Mouse (Mus musculus) heart, adult 2 months (tissue): ENCODE results near the gene Trim65. TPM values are rescaled to one million over a fixed set of nuclear protein-coding genes. Genes with fewer than 3 reads are reported as not detected.

Source experiments
- DNase-seq, 2 experiments: peaks; one replicate each; pipeline ENCODE4 v3.0.0; 2021
- H3K27ac ChIP-seq: fragments of 200-600 bp; 2 replicates; pipeline ENCODE4 v1.8.1; 2022
- H3K27me3 ChIP-seq: fragments of 200-500 bp; 2 replicates; pipeline ENCODE4 v1.6.1; 2012; ENCODE audit warnings: mild to moderate bottlenecking, low read length, inconsistent platforms, mixed read lengths; ENCODE audit not compliant: control insufficient read depth, insufficient read depth
- H3K36me3 ChIP-seq: fragments of 200-500 bp; 2 replicates; pipeline ENCODE4 v1.6.1; 2012; ENCODE audit warnings: low read length, inconsistent platforms; ENCODE audit not compliant: control insufficient read depth, insufficient read depth
- H3K4me1 ChIP-seq: fragments of 200-500 bp; 2 replicates; pipeline ENCODE4 v1.6.1; 2011; ENCODE audit warnings: low read length; ENCODE audit not compliant: control insufficient read depth, insufficient read depth
- H3K4me3 ChIP-seq: fragments of 200-600 bp; 2 replicates; pipeline ENCODE4 v1.8.1; 2022
- H3K79me2 ChIP-seq: fragments of 200-500 bp; replicated peaks from 2 replicates; pipeline ENCODE4 v1.6.1; 2012; ENCODE audit warnings: mild to moderate bottlenecking, inconsistent platforms, low read length, moderate library complexity, mixed read lengths; ENCODE audit not compliant: control insufficient read depth, insufficient read depth
- H3K9ac ChIP-seq: fragments of 200-500 bp; 2 replicates; pipeline ENCODE4 v1.6.1; 2012; ENCODE audit warnings: low read depth, mild to moderate bottlenecking, control low read depth, inconsistent platforms, low read length, mixed read lengths
- CTCF ChIP-seq: fragments of 200-600 bp; IDR thresholded peaks from 2 replicates; pipeline ENCODE4 v1.8.1; 2022; ENCODE audit warnings: antibody characterized with exemption, mild to moderate bottlenecking, moderate library complexity
- EP300 ChIP-seq: fragments of 200-500 bp; IDR thresholded peaks from 2 replicates; pipeline ENCODE4 v1.6.1; 2011; ENCODE audit warnings: low read depth, low read length, control low read depth; ENCODE audit not compliant: insufficient read depth
- POLR2A ChIP-seq: fragments of 200-500 bp; IDR thresholded peaks from 2 replicates; pipeline ENCODE4 v1.6.1; 2011; ENCODE audit warnings: mild to moderate bottlenecking, low read depth, low read length, control low read depth; ENCODE audit not compliant: insufficient read depth
- WGBS: fragments of 180-500 bp; shearing (Covaris S2); methylation state at CpG from one replicate; pipeline ENCODE4 v1.1.7; 2018; 5-methylcytosine and 5-hydroxymethylcytosine counted together
- intact Hi-C: fragments of 180-260 bp; cut with DNase I; formaldehyde crosslinking; loops from one replicate; pipeline ENCODE4 v1.15.1; 2025
- polyA plus RNA-seq: library from polyadenylated mRNA; depleted of rRNA; stranded (reverse); fragments of >200 nt; gene quantifications from 2 replicates; pipeline ENCODE4 v1.2.3, GENCODE M21; 2012
- total RNA-seq, 2 experiments: library from RNA; stranded (reverse); gene quantifications; 2 replicates each; pipeline ENCODE4 v1.2.3; 2021

Trim65 gene
- total and polyA plus RNA-seq, 3 experiments = 6.1 to 8.8 (median 8.6) TPM

- 81% methylated on average over 12 of the region's 12 CpGs for WGBS
- Histone ChIP-seq H3K4me1 (no peaks in the 10 kb centered on the region), H3K27ac (no peak overlapping the region), H3K36me3 (no peaks in the 10 kb centered on the region), H3K4me3 (no peak overlapping the region), H3K27me3 (no peaks in the 10 kb centered on the region), H3K9ac (no peak overlapping the region), H3K79me2 (no peaks in the 10 kb centered on the region)
- intact Hi-C loops = no loop called here
- no peak for DNase-seq
- no peak for TF ChIP-seq CTCF
- no peak for TF ChIP-seq EP300
These were observed 30.4 kb upstream of the Trim65 start for GRCm38 (mm10) chr11:116161312-116161711.

DNA sequence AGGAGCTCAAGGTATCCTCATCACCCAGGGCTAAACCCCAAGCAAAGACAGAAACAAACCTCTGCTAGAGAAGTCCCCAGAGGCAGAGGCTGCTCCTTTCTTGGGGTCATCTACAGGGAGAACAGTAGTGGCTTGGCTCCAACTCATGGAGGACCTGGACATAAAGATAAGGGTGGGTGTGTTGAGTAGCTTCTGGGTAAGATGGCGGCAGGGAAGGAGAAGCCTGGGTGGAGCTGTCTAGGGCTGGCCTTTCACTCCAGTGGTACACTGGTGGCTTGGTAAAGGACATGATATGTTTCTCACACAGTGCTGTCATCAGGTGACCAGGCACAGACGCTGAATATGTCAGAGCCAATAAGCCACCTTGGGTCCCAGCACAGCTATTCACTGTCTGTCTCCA, 20.0 kb upstream of the Trim65 start:
- Histone ChIP-seq H3K4me1 (no peaks in the 10 kb centered on the region), H3K36me3 (no peaks in the 10 kb centered on the region), H3K27ac (no peak overlapping the region), H3K4me3 (no peak overlapping the region), H3K27me3 (no peaks in the 10 kb centered on the region), H3K79me2 (no peaks in the 10 kb centered on the region), H3K9ac (no peak overlapping the region)
- DNase-seq = no peak
- intact Hi-C loops = no loop called here
- 89% methylated on average over 2 of the region's 2 CpGs for WGBS
- TF ChIP-seq EP300 = no peak
- no peak for TF ChIP-seq POLR2A

DNA sequence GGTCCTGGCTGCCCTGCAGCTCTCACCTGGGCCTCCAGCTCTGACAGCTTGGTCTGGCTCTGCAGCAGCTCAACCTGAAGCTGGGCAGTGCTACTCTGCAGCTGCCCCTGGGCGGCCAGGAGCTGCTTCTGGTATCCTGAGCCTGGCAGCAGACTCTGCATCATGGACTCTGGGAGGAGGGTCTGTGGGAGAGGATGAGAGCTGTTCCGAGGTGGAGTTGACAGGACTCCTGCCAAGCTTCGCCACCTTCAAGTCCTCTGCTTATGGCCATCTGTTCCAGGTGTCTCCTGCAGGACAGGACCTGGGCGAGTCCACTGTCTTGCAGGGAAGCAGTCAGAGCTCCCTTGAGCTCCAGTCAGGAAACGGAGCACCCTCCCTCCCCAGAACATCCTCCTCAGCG, 18.4 kb upstream of the Trim65 start:
- DNase-seq = no peak
- Histone ChIP-seq H3K9ac (no peak overlapping the region), H3K4me3 (no peak overlapping the region), H3K79me2 (no peaks in the 10 kb centered on the region), H3K27me3 (no peaks in the 10 kb centered on the region), H3K4me1 (no peaks in the 10 kb centered on the region), H3K36me3 (no peaks in the 10 kb centered on the region), H3K27ac (no peak overlapping the region)
- intact Hi-C loops = no loop called here
- 88% methylated on average over 6 of the region's 6 CpGs for WGBS
- no peak for TF ChIP-seq EP300
- no peak for TF ChIP-seq POLR2A
- TF ChIP-seq CTCF = no peak

DNA sequence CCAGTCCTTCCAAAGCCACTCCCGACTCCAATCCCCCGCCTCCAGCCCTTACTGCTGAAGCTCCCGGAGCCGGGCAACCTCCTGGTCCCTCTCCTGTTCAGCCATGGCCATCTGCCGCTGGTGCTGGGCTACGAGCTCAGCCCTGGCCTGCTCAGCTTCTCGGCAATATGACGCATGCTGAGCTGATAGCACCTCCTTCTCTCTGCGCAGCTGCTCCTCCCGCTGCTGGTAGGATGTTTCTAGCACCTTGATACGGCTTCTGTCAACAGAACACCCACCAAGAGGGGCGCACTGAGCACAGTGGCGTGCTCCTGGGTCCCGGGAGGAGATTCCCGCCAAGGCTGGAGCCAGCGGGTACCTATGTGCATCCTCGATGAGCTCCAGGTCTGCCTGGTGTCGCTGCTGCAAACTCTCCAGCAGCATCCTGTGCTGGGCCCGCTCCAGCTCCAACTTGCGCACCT, 17.9 kb upstream of the Trim65 start:
- Histone ChIP-seq H3K36me3 (no peaks in the 10 kb centered on the region), H3K4me3 (no peak overlapping the region), H3K9ac (no peak overlapping the region), H3K27me3 (no peaks in the 10 kb centered on the region), H3K4me1 (no peaks in the 10 kb centered on the region), H3K79me2 (no peaks in the 10 kb centered on the region), H3K27ac (no peak overlapping the region)
- DNase-seq = no peak
- intact Hi-C loops = no loop called here
- no peak for TF ChIP-seq EP300
- TF ChIP-seq CTCF = no peak
- no peak for TF ChIP-seq POLR2A
- 69% methylated on average over 20 of the region's 20 CpGs for WGBS

- H3K79me2 ChIP-seq = no peaks in the 10 kb centered on the region
- no peak for TF ChIP-seq CTCF
- no peak for TF ChIP-seq EP300
- TF ChIP-seq POLR2A = no peak
These were observed 15.5 kb upstream of the Trim65 start for GRCm38 (mm10) chr11:116146294-116146985.

GRCm38 (mm10) chr11:116145481-116146293, 14.8 kb upstream of the Trim65 start:
- Histone ChIP-seq H3K27me3 (no peaks in the 10 kb centered on the region), H3K4me3 (no peak overlapping the region), H3K9ac (no peak overlapping the region), H3K36me3 (no peaks in the 10 kb centered on the region), H3K79me2 (no peaks in the 10 kb centered on the region), H3K4me1 (no peaks in the 10 kb centered on the region), H3K27ac (no peak overlapping the region)
- TF ChIP-seq CTCF (no peak), EP300 (no peak), POLR2A (no peak)
- 77% methylated on average over 18 of the region's 18 CpGs for WGBS
- intact Hi-C loops = no loop called here
- DNase-seq = no peak

More at GRCm38 (mm10) chr11:116146294-116146985, 15.5 kb upstream of the Trim65 start:
- Histone ChIP-seq H3K4me1 (no peaks in the 10 kb centered on the region), H3K9ac (no peak overlapping the region), H3K4me3 (no peak overlapping the region), H3K36me3 (no peaks in the 10 kb centered on the region), H3K27me3 (no peaks in the 10 kb centered on the region), H3K27ac (no peak overlapping the region)
- WGBS = 79% methylated on average over 25 of the region's 25 CpGs
- peak; percentile 35 to 41 for DNase-seq
- intact Hi-C loops = no loop called here
